Mouse (Mus musculus) megakaryocyte, embryonic 14.5 days (primary cell): ENCODE results near the gene Mtrf1. TPM values are rescaled to one million over a fixed set of nuclear protein-coding genes. Genes with fewer than 3 reads are reported as not detected.

ENCODE experiments used
- H3K27me3 ChIP-seq: replicated peaks from 2 replicates; pipeline ENCODE3; 2012; ENCODE audit warnings: inconsistent platforms
- H3K36me3 ChIP-seq: replicated peaks from 2 replicates; pipeline ENCODE3; 2012; ENCODE audit warnings: low read length, inconsistent platforms, mixed read lengths
- H3K4me1 ChIP-seq: 2 replicates; pipeline ENCODE4 v1.6.1; 2012; ENCODE audit warnings: inconsistent platforms
- H3K4me3 ChIP-seq: replicated peaks from 2 replicates; pipeline ENCODE3; 2012; ENCODE audit warnings: moderate library complexity, mild to moderate bottlenecking, inconsistent platforms
- H3K9me3 ChIP-seq: 2 replicates; pipeline ENCODE4 v1.6.1; 2012; ENCODE audit warnings: inconsistent platforms
- FLI1 ChIP-seq: IDR thresholded peaks from 2 replicates; pipeline ENCODE4 v1.6.1; 2012; ENCODE audit warnings: low read length, inconsistent platforms, mixed read lengths
- GATA1 ChIP-seq: IDR thresholded peaks from 3 replicates; pipeline ENCODE4 v1.6.1; 2012; ENCODE audit warnings: mixed read lengths, low read length, inconsistent platforms, borderline replicate concordance
- polyA plus RNA-seq: library from polyadenylated mRNA; stranded (reverse); fragments of >175 nt; gene quantifications from 2 replicates; pipeline ENCODE4 v1.2.3, GENCODE M21; 2012; ENCODE audit warnings: low replicate concordance; ENCODE audit not compliant: insufficient read depth

The Mtrf1 gene
- polyA plus RNA-seq: 0.21 TPM in 1 of 2 replicates, not detected in the other

DNA sequence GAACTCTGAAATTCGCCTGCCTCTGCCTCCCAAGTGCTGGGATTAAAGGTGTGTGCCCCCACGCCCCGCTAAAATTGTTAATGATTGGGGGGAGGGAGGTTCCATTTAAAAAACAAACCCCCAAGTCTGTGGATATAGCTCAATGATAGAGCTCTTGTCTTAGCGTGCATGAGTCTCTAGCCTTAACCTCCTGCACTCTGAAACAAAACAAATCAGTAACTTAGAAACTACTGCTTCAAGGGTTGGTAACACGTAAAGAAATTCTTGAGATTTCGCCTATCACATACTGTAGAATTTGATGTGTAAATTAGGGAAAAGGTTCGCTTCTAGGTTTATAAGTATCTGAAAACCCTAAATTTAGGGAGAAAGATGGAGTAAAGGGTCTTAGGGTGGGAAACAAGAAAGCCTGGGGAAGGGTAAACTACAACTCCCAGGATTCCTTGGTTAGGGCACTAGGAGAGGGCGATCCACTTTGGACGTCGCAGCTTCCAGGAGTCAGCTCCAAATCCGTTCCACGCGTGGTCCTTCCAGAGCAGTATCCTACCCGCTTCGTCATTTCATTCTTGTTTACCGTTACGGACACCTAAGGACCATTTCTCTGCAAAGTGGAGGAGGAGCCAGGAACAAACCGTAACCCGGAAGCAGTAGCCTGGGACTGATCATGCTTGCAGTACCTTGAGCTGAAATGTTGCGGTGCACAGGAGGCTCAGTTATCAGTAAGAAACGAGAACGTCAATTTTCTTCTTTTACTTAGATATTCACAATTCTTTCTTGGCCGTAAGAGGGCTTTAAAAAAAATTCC is at the start of gene Mtrf1:
TSS of gene Mtrf1 (plus strand) at position 452 of the 802 bp plus-strand sequence.
- H3K27me3 ChIP-seq: no peaks in the 10 kb centered on the region
- H3K4me1 ChIP-seq: peaks cover 24% of the 10 kb centered on the region
- no peaks in the 10 kb centered on the region for H3K9me3 ChIP-seq
- TF ChIP-seq GATA1 (no peak), FLI1 (no peak)
- peaks cover 34% of the 10 kb centered on the region for H3K36me3 ChIP-seq
- H3K4me3 ChIP-seq: peak within 1 kb of the TSS; percentile 94

DNA sequence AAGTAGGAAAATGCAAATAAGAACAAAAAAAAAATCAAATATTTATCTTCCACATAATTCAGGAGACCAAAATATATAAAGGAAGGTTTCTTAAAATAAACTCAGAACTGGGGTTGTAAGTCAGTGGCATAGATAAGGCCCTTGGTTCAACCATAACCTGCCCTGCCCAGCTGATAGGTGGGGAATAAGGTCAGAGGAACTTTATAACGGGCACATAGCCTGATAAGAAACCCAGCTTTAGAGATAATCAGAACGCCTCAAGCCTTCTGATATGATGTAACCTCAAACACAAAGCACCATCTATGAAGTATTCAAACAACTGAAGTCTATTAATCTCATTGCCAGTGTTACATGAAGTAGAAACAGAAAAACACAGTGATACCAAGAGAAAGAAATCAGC is 39.5 kb upstream of the Mtrf1 start:
- Histone ChIP-seq H3K4me1 (peaks cover 13% of the 10 kb centered on the region), H3K36me3 (peaks cover 85% of the 10 kb centered on the region), H3K27me3 (no peaks in the 10 kb centered on the region), H3K4me3 (no peak overlapping the region), H3K9me3 (no peaks in the 10 kb centered on the region)
- TF ChIP-seq FLI1 (no peak), GATA1 (no peak)

DNA sequence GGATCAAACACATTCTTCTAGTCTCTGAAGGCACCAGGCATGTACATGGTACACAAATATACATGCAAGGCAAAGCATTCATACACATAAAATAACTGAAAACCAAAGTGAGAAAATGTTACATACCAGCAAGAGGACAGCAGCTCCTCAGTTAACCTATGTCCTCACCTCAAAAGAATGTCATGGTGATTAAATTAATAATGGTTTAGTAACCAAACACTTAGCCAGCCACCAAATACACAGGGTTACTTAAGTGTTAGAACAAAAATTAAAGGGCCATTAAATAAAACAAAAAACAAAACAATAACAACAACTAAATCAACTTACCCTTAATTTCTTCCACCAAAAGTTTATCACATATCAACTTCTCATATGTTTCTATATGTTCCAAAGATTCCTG is 20.5 kb upstream of the Mtrf1 start:
- Histone ChIP-seq H3K36me3 (peaks cover 67% of the 10 kb centered on the region), H3K27me3 (no peaks in the 10 kb centered on the region), H3K4me1 (peaks cover 13% of the 10 kb centered on the region; the same call in 1 of the 2 replicates), H3K9me3 (no peaks in the 10 kb centered on the region), H3K4me3 (no peak overlapping the region)
- no peak for TF ChIP-seq GATA1
- no peak for TF ChIP-seq FLI1

DNA sequence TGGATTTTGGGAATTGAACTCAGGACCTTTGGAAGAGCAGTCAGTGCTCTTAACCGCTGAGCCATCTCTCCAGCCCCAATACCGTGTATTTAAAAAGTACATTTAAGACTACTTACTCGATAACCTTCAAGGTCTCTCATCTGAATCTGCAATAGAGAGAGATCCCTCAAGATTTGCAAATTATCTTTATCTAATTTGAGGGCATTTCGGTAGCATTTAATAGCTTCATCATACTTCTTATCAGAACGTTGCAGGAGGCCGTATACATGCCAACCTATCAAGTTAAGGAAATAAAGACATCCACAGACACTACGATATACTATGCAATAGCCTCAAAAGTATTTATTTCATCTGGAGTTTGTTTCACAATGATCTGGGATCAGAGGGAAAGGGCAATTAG is 14.5 kb upstream of the Mtrf1 start:
- H3K36me3 ChIP-seq: peaks cover 79% of the 10 kb centered on the region
- H3K4me1 ChIP-seq: peaks cover 23% of the 10 kb centered on the region; the same call in 1 of the 2 replicates
- H3K9me3 ChIP-seq: no peaks in the 10 kb centered on the region
- TF ChIP-seq FLI1 (no peak), GATA1 (no peak)
- H3K4me3 ChIP-seq: no peak overlapping the region
- H3K27me3 ChIP-seq: no peaks in the 10 kb centered on the region

DNA sequence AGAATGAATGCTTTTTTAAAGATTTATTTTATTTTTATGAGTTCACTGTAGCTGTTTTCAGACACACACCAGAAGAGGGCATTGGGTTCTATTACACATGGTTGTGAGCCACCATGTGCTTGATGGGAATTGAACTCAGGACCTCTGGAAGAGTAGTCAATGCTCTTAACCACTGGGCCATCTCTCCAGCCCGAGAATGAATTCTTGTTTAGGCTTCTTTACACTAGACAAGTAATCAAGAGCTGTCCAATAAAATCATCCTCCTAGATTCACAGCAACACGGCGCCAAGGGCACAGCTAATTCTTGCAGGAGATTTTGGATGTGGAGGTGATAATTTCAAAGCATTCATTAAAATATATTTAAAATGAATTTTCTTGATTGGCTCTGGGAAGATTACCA is 9.3 kb upstream of the Mtrf1 start:
- Histone ChIP-seq H3K4me3 (no peak overlapping the region), H3K9me3 (no peaks in the 10 kb centered on the region), H3K27me3 (no peaks in the 10 kb centered on the region), H3K36me3 (peaks cover 42% of the 10 kb centered on the region), H3K4me1 (peaks cover 42% of the 10 kb centered on the region)
- TF ChIP-seq FLI1 (no peak), GATA1 (no peak)

DNA sequence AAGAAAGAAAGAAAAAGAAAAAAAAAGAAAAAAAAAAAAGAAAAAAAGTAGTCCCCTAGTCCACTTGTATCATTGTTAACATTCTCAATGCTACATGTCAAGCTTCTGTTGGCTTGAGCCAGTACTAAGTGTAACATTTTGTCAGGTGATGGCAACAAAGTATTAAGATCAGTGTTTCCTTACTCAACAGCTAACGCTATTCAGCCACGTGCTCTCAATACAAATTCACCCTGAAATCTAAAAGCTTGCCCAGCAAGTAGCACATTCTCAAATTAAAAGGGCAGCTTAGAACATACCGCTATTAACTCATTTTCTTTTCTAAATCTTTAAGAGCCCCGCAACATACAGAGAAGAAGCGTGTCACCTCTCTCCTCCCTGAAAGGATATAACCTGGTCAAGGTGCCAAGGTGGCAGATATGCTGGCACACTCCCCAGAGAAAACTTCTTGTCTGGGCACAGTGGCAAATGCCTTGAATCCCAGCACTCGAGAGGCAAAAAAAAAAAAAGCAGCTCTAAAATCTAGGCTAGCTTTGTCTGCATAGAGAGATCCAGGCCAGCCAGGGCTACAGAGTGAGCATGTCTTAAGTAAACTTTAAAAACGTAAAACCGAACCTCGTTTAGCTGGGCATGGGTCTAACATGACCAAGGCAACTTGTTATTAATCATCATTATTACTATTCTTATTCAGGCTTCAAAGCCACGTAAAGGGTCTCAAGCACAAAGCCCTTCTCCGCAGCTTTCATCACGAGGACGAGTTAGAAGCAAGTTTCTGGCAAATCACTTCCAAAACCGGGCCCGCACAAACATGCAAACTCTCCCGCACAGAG is 7.9 kb upstream of the Mtrf1 start:
- H3K4me1 ChIP-seq: peaks cover 50% of the 10 kb centered on the region
- TF ChIP-seq FLI1 (no peak), GATA1 (no peak)
- no peaks in the 10 kb centered on the region for H3K27me3 ChIP-seq

DNA sequence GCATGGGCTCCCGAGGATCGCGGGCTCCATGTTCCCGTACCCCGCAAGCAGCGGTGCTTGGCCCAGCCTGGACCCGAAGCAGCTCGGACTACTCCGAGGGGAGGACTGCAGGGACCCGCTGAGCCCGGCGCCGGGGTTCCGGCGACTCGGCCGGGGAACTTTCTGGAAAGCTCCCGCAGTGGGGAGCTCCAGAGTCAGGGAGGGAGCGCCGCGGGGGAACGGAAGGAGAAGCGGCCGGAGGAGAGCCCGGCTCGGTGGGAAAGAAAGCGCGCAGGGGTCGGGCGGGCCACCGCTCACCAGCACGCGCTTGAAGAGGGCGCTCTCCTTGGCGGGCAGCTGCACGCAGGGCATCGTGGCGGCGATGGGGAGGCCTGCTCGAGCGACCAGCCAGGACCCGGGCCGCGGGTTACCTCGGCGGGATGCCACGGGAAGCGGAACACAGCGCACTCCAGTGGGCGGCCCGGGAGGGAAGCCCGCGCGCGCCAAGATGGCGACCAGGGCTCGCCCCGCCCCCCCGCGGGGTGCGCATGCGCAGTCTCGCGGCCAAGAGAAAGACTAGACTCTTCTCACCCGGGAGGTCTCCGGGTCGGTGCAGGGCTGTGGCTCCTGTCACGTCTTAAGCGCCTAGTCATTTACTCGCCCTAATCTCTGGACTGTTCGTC is 7.2 kb upstream of the Mtrf1 start, which contains the start of gene Naa16:
TSS of gene Naa16 (minus strand) at position 514 of the 662 bp plus-strand sequence.
- no peak for TF ChIP-seq FLI1
- no peak for TF ChIP-seq GATA1
- peak within 1 kb of the TSS; percentile 98 for H3K4me3 ChIP-seq
- H3K9me3 ChIP-seq: no peaks in the 10 kb centered on the region
- peaks cover 25% of the 10 kb centered on the region for H3K36me3 ChIP-seq
- peaks cover 50% of the 10 kb centered on the region for H3K4me1 ChIP-seq
- no peaks in the 10 kb centered on the region for H3K27me3 ChIP-seq

More for the DNA sequence above, 7.9 kb upstream of the Mtrf1 start:
- Histone ChIP-seq H3K4me3 (peak overlapping the region; percentile 98), H3K9me3 (no peaks in the 10 kb centered on the region), H3K36me3 (peaks cover 32% of the 10 kb centered on the region)

DNA sequence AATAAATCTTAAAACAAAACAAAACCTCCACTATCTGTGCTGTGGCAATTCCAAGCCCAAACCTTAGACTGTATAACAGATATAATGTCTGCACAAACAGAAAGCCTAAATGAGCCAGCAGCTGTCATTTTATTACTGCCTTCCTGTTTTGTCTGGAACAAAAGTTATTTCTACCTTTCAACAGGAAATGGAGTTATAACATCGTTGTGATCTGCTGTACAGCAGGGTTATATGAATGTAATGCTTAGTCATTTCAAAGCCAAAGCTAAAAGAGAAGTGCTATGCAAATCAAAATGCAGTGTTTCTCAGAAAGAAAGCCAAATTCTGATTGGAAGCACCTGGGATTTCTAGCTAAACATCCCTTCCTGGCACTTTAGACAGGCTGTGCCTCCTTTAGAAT is 4.3 kb upstream of the Mtrf1 start:
- no peaks in the 10 kb centered on the region for H3K9me3 ChIP-seq
- no peaks in the 10 kb centered on the region for H3K27me3 ChIP-seq
- H3K36me3 ChIP-seq: no peaks in the 10 kb centered on the region
- TF ChIP-seq FLI1: no peak
- no peak for TF ChIP-seq GATA1
- H3K4me1 ChIP-seq: peaks cover 35% of the 10 kb centered on the region
- no peak overlapping the region for H3K4me3 ChIP-seq

DNA sequence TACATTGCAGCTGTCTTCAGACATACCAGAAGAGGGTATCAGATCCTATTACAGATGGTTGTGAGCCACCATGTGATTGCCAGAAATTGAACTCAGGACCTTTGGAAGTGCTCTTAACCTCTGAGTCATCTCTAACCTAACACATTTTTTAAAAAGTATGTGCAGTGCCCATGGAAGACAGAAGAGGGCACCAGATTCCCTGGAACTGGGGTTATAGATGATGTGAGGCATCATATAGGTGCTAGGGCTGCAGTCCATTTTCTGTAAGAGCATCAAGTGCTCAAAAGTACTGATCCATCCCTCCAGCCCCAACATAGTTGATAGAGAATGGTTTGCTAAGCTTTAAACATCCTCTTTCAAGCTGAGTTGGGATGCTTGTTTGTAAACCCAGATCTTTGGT is 3.0 kb upstream of the Mtrf1 start:
- Histone ChIP-seq H3K36me3 (peaks cover 9% of the 10 kb centered on the region), H3K4me1 (peaks cover 30% of the 10 kb centered on the region), H3K4me3 (no peak overlapping the region), H3K27me3 (no peaks in the 10 kb centered on the region), H3K9me3 (no peaks in the 10 kb centered on the region)
- TF ChIP-seq GATA1 (no peak), FLI1 (no peak)

DNA sequence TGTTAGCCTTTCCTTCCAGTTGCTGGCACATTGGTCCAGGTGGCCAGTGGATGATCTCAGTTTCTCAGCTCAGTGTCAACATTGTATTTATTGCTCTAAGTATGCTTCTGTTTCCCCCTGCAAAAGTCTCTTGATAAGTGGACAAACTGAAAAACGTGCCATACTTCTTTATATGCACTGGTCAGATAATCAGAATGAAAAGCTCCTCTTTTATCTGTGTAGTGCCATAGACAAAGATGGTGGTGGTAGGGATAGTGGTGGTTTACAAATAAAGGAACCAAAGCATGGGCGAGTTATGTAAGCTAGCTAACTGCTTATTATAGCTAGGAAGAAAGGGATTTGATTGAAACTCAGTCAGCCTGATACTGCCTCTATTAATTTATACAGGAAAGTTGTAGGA is 10.1 kb downstream of the Mtrf1 start:
- no peaks in the 10 kb centered on the region for H3K27me3 ChIP-seq
- no peak overlapping the region for H3K4me3 ChIP-seq
- no peaks in the 10 kb centered on the region for H3K9me3 ChIP-seq
- no peak for TF ChIP-seq FLI1
- TF ChIP-seq GATA1: no peak
- no peaks in the 10 kb centered on the region for H3K4me1 ChIP-seq
- peaks cover 65% of the 10 kb centered on the region for H3K36me3 ChIP-seq
